Mouse (Mus musculus) layer of hippocampus, adult 9-11 months (tissue): ENCODE measurements around the gene Lhx1.
A peak's percentile ranks its signal among the peaks of the same experiment; 100 is the strongest.

ENCODE experiments used
- DNase-seq: peaks from one replicate; pipeline ENCODE4 v3.0.0; 2022

Gene Lhx1

GRCm38 (mm10) chr11:84524511-84525270 is 644 bp downstream of the Lhx1 start:
- no peak for DNase-seq

- DNase-seq = no peak
Measured at GRCm38 (mm10) chr11:84523841-84524510, 1.4 kb downstream of the Lhx1 start.

- no peak for DNase-seq
Measured at GRCm38 (mm10) chr11:84523321-84523831, 2.0 kb downstream of the Lhx1 start.

GRCm38 (mm10) chr11:84522577-84523320 is 2.6 kb downstream of the Lhx1 start:
- peak; percentile 23 for DNase-seq

- no peak for DNase-seq
Measured at GRCm38 (mm10) chr11:84521751-84522299, 3.5 kb downstream of the Lhx1 start.

GRCm38 (mm10) chr11:84521071-84521390 is 4.3 kb downstream of the Lhx1 start:
- DNase-seq = no peak

- no peak for DNase-seq
Measured at GRCm38 (mm10) chr11:84520269-84521070, 4.9 kb downstream of the Lhx1 start.

GRCm38 (mm10) chr11:84519576-84520268 is 5.6 kb downstream of the Lhx1 start:
- DNase-seq = no peak

GRCm38 (mm10) chr11:84519036-84519435 is 6.3 kb downstream of the Lhx1 start:
- DNase-seq = no peak

GRCm38 (mm10) chr11:84518261-84518660 is 7.1 kb downstream of the Lhx1 start:
- DNase-seq = no peak

- no peak for DNase-seq
Measured at GRCm38 (mm10) chr11:84517431-84517830, 7.9 kb downstream of the Lhx1 start.

- DNase-seq = no peak
Measured at GRCm38 (mm10) chr11:84516501-84517240, 8.7 kb downstream of the Lhx1 start.

- peak; percentile 96 for DNase-seq
Measured at GRCm38 (mm10) chr11:84513171-84514116, 11.9 kb downstream of the Lhx1 start, which contains the start of gene Aatf. Gene Aatf (minus strand): TSS chr11:84513522.

GRCm38 (mm10) chr11:84512031-84512430 is 13.3 kb downstream of the Lhx1 start:
- DNase-seq = no peak

GRCm38 (mm10) chr11:84504296-84504695 is 21.0 kb downstream of the Lhx1 start:
- no peak for DNase-seq

- no peak for DNase-seq
Measured at GRCm38 (mm10) chr11:84497944-84498343, 27.4 kb downstream of the Lhx1 start.

- DNase-seq = no peak
Measured at GRCm38 (mm10) chr11:84496901-84497300, 28.4 kb downstream of the Lhx1 start.

GRCm38 (mm10) chr11:84495774-84496173 is 29.6 kb downstream of the Lhx1 start:
- DNase-seq = no peak

GRCm38 (mm10) chr11:84481661-84482060 is 43.7 kb downstream of the Lhx1 start:
- DNase-seq = no peak

- no peak for DNase-seq
Measured at GRCm38 (mm10) chr11:84480451-84480850, 44.9 kb downstream of the Lhx1 start.
